Mouse (Mus musculus): ENCODE results near the gene Gtf2h3.

- TF ChIP-seq ZC3H11A (IDR thresholded peaks at IDR 0.05; ENCODE audit: low read depth, low read length) (no peak), CTCF (conservative IDR thresholded peaks at IDR 0.05 in 1 of 2, IDR thresholded peaks at IDR 0.05 in 1 of 2; ENCODE audit: low read depth in 2 of 2, low read length in 2 of 2) (no peak), POLR2A (IDR thresholded peaks at IDR 0.05; ENCODE audit: low read depth, low read length) (no peak), MAX (IDR thresholded peaks at IDR 0.05; ENCODE audit: low read length) (no peak), GABPA (IDR thresholded peaks at IDR 0.05; ENCODE audit: insufficient replicate concordance, low read depth, low read length) (no peak), CHD2 (IDR thresholded peaks at IDR 0.05; ENCODE audit: low read length) (no peak), MXI1 (IDR thresholded peaks at IDR 0.05; ENCODE audit: low read depth, low read length) (no peak), MAZ (IDR thresholded peaks at IDR 0.05; ENCODE audit: low read depth, low read length) (no peak), E2F4 (IDR thresholded peaks at IDR 0.05; ENCODE audit: insufficient replicate concordance, low read depth, low read length) (no peak), ZKSCAN1 (IDR thresholded peaks at IDR 0.05; ENCODE audit: borderline replicate concordance, low read depth, low read length) (no peak)
Measured at GRCm38 (mm10) chr5:124582515-124582914, 3.6 kb downstream of the Gtf2h3 start.

Data from CH12.LX (cell line).